Comparison of ENCODE assay signal across 10 mouse cellular contexts in genomic region chr4:130896372-130896771, GRCm38 (mm10). TPM values are rescaled to one million over a fixed set of nuclear protein-coding genes. Genes with fewer than 3 reads are reported as not detected.
A peak's percentile ranks its signal among the peaks of the same experiment; 100 is the strongest.
DNase-seq lines count a peak whose midpoint lies in the region; ATAC-seq and TF ChIP-seq lines count a peak whose summit lies in the region.
"Had no signal": no experiment of that assay in that cellular context is flagged by ENCODE, and none has a peak within 500 bp of the region (broad histone marks: within the 10 kb centered on the region; RNA-seq: fewer than 3 reads in every experiment).

No protein-coding gene starts in this region.

- H3K79me2 ChIP-seq in liver, adult 2 months (ENCODE audit: control insufficient read depth, insufficient read depth, low read length) = no peaks in the 10 kb centered on the region

- no peak overlapping the region for H3K4me3 ChIP-seq in forebrain, embryonic 14.5 days (ENCODE audit: low read depth, low read length)
- H3K4me3 ChIP-seq in forebrain, embryonic 12.5 days (replicated peaks) = no peak overlapping the region
- H3K4me3 ChIP-seq in liver, adult 2 months (ENCODE audit: insufficient read depth, low read depth, low read length) = no peak overlapping the region
- H3K4me3 ChIP-seq in liver, embryonic 12.5 days = no peak overlapping the region
- H3K4me3 ChIP-seq in bone marrow, adult 2 months (replicated peaks; ENCODE audit: control insufficient read depth, low read depth, low read length) = no peak overlapping the region
- no peak overlapping the region for H3K4me3 ChIP-seq in forebrain, embryonic 15.5 days

- TF ChIP-seq POLR2A in liver, adult 2 months (IDR thresholded peaks at IDR 0.05; ENCODE audit: extremely low read depth, insufficient read depth, low read length) = no peak
- no peak for TF ChIP-seq POLR2A in bone marrow, adult 2 months (IDR thresholded peaks at IDR 0.05; ENCODE audit: borderline replicate concordance, control insufficient read depth, low read depth, low read length)

- no peak for ATAC-seq in forebrain, embryonic 14.5 days
- ATAC-seq in forebrain, embryonic 12.5 days (ENCODE audit: low FRiP score) = no peak
- no peak for ATAC-seq in liver, embryonic 12.5 days
- ATAC-seq in forebrain, embryonic 15.5 days (replicated peaks) = no peak

- H3K36me3 ChIP-seq in forebrain, embryonic 14.5 days (ENCODE audit: control insufficient read depth, insufficient read depth, low read length) = no peaks in the 10 kb centered on the region
- no peaks in the 10 kb centered on the region for H3K36me3 ChIP-seq in forebrain, embryonic 12.5 days (replicated peaks)
- H3K36me3 ChIP-seq in liver, adult 2 months (ENCODE audit: control insufficient read depth, insufficient read depth, low read length) = no peaks in the 10 kb centered on the region
- H3K36me3 ChIP-seq in liver, embryonic 12.5 days = no peaks in the 10 kb centered on the region
- no peaks in the 10 kb centered on the region for H3K36me3 ChIP-seq in forebrain, embryonic 15.5 days

- no peaks in the 10 kb centered on the region for H3K4me1 ChIP-seq in forebrain, embryonic 14.5 days (ENCODE audit: control insufficient read depth, insufficient read depth, low read length)
- H3K4me1 ChIP-seq in forebrain, embryonic 12.5 days = no peaks in the 10 kb centered on the region
- no peaks in the 10 kb centered on the region for H3K4me1 ChIP-seq in liver, adult 2 months (ENCODE audit: control insufficient read depth, insufficient read depth, low read length)
- H3K4me1 ChIP-seq in liver, embryonic 12.5 days = peaks cover 9% of the 10 kb centered on the region
- peaks cover 5% of the 10 kb centered on the region for H3K4me1 ChIP-seq in bone marrow, adult 2 months (ENCODE audit: control insufficient read depth, insufficient read depth, low read length)
- peaks cover 5% of the 10 kb centered on the region for H3K4me1 ChIP-seq in forebrain, embryonic 15.5 days

- no peak overlapping the region for H3K27ac ChIP-seq in forebrain, embryonic 14.5 days (ENCODE audit: low read depth, low read length)
- no peak overlapping the region for H3K27ac ChIP-seq in forebrain, embryonic 12.5 days
- H3K27ac ChIP-seq in liver, adult 2 months (replicated peaks; ENCODE audit: insufficient read depth, low read depth, low read length) = no peak overlapping the region
- H3K27ac ChIP-seq in liver, embryonic 12.5 days = no peak overlapping the region
- no peak overlapping the region for H3K27ac ChIP-seq in bone marrow, adult 2 months (ENCODE audit: control insufficient read depth, insufficient read depth, low read depth, low read length, poor library complexity)
- no peak overlapping the region for H3K27ac ChIP-seq in forebrain, embryonic 15.5 days (replicated peaks)
- H3K27ac ChIP-seq: macrophage had no signal

- no peaks in the 10 kb centered on the region for H3K9me3 ChIP-seq in forebrain, embryonic 14.5 days (replicated peaks; ENCODE audit: control insufficient read depth, low read length)
- H3K9me3 ChIP-seq in forebrain, embryonic 12.5 days = no peaks in the 10 kb centered on the region
- H3K9me3 ChIP-seq in liver, embryonic 12.5 days (replicated peaks) = no peaks in the 10 kb centered on the region
- H3K9me3 ChIP-seq in forebrain, embryonic 15.5 days = no peaks in the 10 kb centered on the region

- peak; percentile 28; the same call in 1 of the 2 replicates for TF ChIP-seq CTCF in liver, adult 2 months (IDR thresholded peaks at IDR 0.05; ENCODE audit: low read depth, low read length)
- TF ChIP-seq CTCF in bone marrow, adult 2 months (IDR thresholded peaks at IDR 0.05; ENCODE audit: control insufficient read depth, insufficient read depth, low read length) = peak; percentile 87

- H3K9ac ChIP-seq in forebrain, embryonic 14.5 days (ENCODE audit: low read length) = no peak overlapping the region
- H3K9ac ChIP-seq in forebrain, embryonic 12.5 days = no peak overlapping the region
- no peak overlapping the region for H3K9ac ChIP-seq in liver, adult 2 months (ENCODE audit: low read depth, low read length)
- H3K9ac ChIP-seq in liver, embryonic 12.5 days = no peak overlapping the region
- no peak overlapping the region for H3K9ac ChIP-seq in forebrain, embryonic 15.5 days (replicated peaks)

- DNase-seq in forebrain, embryonic 14.5 days (ENCODE audit: low spot score) = peak; percentile 42
- no peak for DNase-seq in liver, adult 2 months (ENCODE audit: extremely low read depth, low read depth, low spot score)
- DNase-seq in layer of hippocampus, postnatal 14 days (ENCODE audit: low spot score in 2 of 2) = peak; percentile 45 to 63
- DNase-seq in right cerebral cortex, postnatal 14 days = peak; percentile 70

- 73% methylated on average over 2 of the region's 2 CpGs for WGBS in forebrain, embryonic 14.5 days
- WGBS in forebrain, embryonic 12.5 days = 68% methylated on average over 2 of the region's 2 CpGs
- 71% methylated on average over 2 of the region's 2 CpGs for WGBS in liver, adult 2 months
- WGBS in liver, embryonic 12.5 days (ENCODE audit: insufficient replicate concordance) = 40% methylated on average over 2 of the region's 2 CpGs
- 43% methylated on average over 2 of the region's 2 CpGs for WGBS in bone marrow, adult 2 months
- WGBS in forebrain, embryonic 15.5 days = 72% methylated on average over 2 of the region's 2 CpGs

- H3K27me3 ChIP-seq in forebrain, embryonic 14.5 days (replicated peaks; ENCODE audit: control insufficient read depth, insufficient read depth, low read length) = no peaks in the 10 kb centered on the region
- H3K27me3 ChIP-seq in forebrain, embryonic 12.5 days = 0 out of 2 replicates have a peak, but pooled peaks cover 5% of the 10 kb centered on the region
- no peaks in the 10 kb centered on the region for H3K27me3 ChIP-seq in liver, adult 2 months (ENCODE audit: control insufficient read depth, insufficient read depth, low read length)
- 0 out of 2 replicates have a peak, but pooled peaks cover 5% of the 10 kb centered on the region for H3K27me3 ChIP-seq in liver, embryonic 12.5 days (replicated peaks)
- no peaks in the 10 kb centered on the region for H3K27me3 ChIP-seq in forebrain, embryonic 15.5 days

- no peak overlapping the region for H3K4me2 ChIP-seq in forebrain, embryonic 14.5 days (ENCODE audit: low read length)
- H3K4me2 ChIP-seq in forebrain, embryonic 12.5 days = no peak overlapping the region
- H3K4me2 ChIP-seq in liver, embryonic 12.5 days = no peak overlapping the region
- no peak overlapping the region for H3K4me2 ChIP-seq in forebrain, embryonic 15.5 days (replicated peaks)

RNA-seq across cellular contexts. Expression of gene Laptm5, which starts 16.6 kb away (rescaled TPM):
- polyA plus RNA-seq in forebrain, embryonic 14.5 days (2014; fragmentation: Nextera tagmentation; extraction: Ambion mirVana) = 27.6 and 31.9 TPM in 2 replicates
- polyA plus RNA-seq in forebrain, embryonic 12.5 days (2016; fragmentation: Nextera tagmentation; extraction: Ambion mirVana) = 16.8 and 17.0 TPM in 2 replicates
- total RNA-seq in liver, adult 2 months (2014; rRNA removed) = 4.8 and 5.4 TPM in 2 replicates
- 18.9 and 31.5 TPM in 2 replicates for polyA plus RNA-seq in liver, adult 2 months (2012; rRNA removed)
- 61.1 and 64.3 TPM in 2 replicates for polyA plus RNA-seq in liver, embryonic 12.5 days (2016; fragmentation: Nextera tagmentation; extraction: Ambion mirVana)
- 193 and 436 TPM in 2 replicates for polyA plus RNA-seq in bone marrow, adult 2 months (2011; ENCODE audit: insufficient read depth, insufficient read length, low replicate concordance, missing spikeins)
- 10 to 100 TPM; 33.2 to 37.8 TPM for total RNA-seq in layer of hippocampus, postnatal 14 days (2021)
- polyA plus RNA-seq in forebrain, embryonic 15.5 days (2015; fragmentation: Nextera tagmentation; extraction: Ambion mirVana) = 21.6 and 26.4 TPM in 2 replicates

RNA-seq across cellular contexts. Expression of gene Matn1, which starts 47.8 kb away (rescaled TPM):
- polyA plus RNA-seq in forebrain, embryonic 14.5 days (2014; fragmentation: Nextera tagmentation; extraction: Ambion mirVana) = 0.09 and 0.10 TPM in 2 replicates
- polyA plus RNA-seq in forebrain, embryonic 12.5 days (2016; fragmentation: Nextera tagmentation; extraction: Ambion mirVana) = 0.22 and 0.26 TPM in 2 replicates
- not detected in 2 replicates for total RNA-seq in liver, adult 2 months (2014; rRNA removed)
- polyA plus RNA-seq in liver, adult 2 months (2012; rRNA removed) = not detected in 2 replicates
- polyA plus RNA-seq in liver, embryonic 12.5 days (2016; fragmentation: Nextera tagmentation; extraction: Ambion mirVana) = 0.12 and 0.17 TPM in 2 replicates
- not detected in 2 replicates for polyA plus RNA-seq in bone marrow, adult 2 months (2011; ENCODE audit: insufficient read depth, insufficient read length, low replicate concordance, missing spikeins)
- total RNA-seq in layer of hippocampus, postnatal 14 days (2021) = 1 to 10 TPM; 2.3 TPM
- not detected in 2 replicates for polyA plus RNA-seq in forebrain, embryonic 15.5 days (2015; fragmentation: Nextera tagmentation; extraction: Ambion mirVana)
- total RNA-seq: adrenal gland, postnatal 36 days had no signal
